Mouse (Mus musculus): ENCODE measurements around the gene Ihh. TPM values are rescaled to one million over a fixed set of nuclear protein-coding genes. Genes with fewer than 3 reads are reported as not detected.

The Ihh gene
- polyA plus RNA-seq, 1 experiment, result 0.10 TPM

DNA sequence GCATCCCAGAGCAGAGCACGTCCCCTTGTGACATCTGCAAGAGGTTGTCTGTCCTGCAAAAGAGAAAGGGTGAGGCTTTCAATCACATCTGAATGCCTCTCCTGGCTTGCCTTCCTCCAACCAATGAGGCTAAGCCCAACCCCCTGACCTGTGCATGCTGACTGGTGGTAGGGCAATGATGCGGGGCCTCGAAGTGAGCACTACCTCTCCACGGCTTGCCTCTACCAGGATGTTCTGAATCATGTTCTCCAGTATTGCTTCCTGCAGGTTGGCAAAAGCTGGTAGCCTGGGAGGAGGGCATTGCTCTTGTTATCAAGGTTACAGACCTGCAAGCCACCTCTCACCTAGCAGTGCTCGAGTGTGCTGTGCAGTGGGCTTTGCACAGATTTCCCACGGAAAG, 49.3 kb downstream of the Ihh start:
- Histone ChIP-seq H3K27me3 (replicated peaks) (peaks cover 92% of the 10 kb centered on the region), H3K4me3 (replicated peaks) (no peak overlapping the region), H3K9me3 (no peaks in the 10 kb centered on the region), H3K4me1 (no peaks in the 10 kb centered on the region; the same call in 1 of the 2 replicates), H3K36me3 (replicated peaks; ENCODE audit: low read length) (no peaks in the 10 kb centered on the region)
- no peak for TF ChIP-seq FLI1 (IDR thresholded peaks at IDR 0.05; ENCODE audit: low read length)
- no peak for TF ChIP-seq GATA1 (IDR thresholded peaks at IDR 0.05; ENCODE audit: borderline replicate concordance, low read length)

DNA sequence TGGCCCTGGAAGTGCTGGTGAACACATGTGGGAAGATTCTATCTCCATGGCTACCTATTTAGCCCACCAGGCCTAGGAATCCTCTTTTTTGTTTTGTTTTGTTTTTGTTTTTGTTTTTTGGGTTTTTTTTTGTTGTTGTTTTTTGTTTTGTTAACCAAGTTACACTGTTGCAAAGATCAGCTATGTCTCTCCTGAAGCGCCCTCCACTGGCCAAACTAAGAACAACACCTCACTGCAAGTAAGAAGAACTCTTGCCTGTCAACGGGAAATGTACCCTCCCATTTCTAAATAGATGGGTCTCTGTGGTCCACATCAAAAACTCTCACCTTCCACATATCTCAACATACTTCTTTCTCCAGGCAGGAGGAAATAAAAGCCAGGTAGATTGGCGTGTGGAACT, 49.8 kb downstream of the Ihh start:
- no peak for TF ChIP-seq GATA1 (IDR thresholded peaks at IDR 0.05; ENCODE audit: borderline replicate concordance, low read length)
- TF ChIP-seq FLI1 (IDR thresholded peaks at IDR 0.05; ENCODE audit: low read length), result no peak
- Histone ChIP-seq H3K27me3 (replicated peaks) (peaks cover 93% of the 10 kb centered on the region), H3K4me3 (replicated peaks) (no peak overlapping the region), H3K9me3 (no peaks in the 10 kb centered on the region), H3K36me3 (replicated peaks; ENCODE audit: low read length) (no peaks in the 10 kb centered on the region), H3K4me1 (no peaks in the 10 kb centered on the region; the same call in 1 of the 2 replicates)

DNA sequence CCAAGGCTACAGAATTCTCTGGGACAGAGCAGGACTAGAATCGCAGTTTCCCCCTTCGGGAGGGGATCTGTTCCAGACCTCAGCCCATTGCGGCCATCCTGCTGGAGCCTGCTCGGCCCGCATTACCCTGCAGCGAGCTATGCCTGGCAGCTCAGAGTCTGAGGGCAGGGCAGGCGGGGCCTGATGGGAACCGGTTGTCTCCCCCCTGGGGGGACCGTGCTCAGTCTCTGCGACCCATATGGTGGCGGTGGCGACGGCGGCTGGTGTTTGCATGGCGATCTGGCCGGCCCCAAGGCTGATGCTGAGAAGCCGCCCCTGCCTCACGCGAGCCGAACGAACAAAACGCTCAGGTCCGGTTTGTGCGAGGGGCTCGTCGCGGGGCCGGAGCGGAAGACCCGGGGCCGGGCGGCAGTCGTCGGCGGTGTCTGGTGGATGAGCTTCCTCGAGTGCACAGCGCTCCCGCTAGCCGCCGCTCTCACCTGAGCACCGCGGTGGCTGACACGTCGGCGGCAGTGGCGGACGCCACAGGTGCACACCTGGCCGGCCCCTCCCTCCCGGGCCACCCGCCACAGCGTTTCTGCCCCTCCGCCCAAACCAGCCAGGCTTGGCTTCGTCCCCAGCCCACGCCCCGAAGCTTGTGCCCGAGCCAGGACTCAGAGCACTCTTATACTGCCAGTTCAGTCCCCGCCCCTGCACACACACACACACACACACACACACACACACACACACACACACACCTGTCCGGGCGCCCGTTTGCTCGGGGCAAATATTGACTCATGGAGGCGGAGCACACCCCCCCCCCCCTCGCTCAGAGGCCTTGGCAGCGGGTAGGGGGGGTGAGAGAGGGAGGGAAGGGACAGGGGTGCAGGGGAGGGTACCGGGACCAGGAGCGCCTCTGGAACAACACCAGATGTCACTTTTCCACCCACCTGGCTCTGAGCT, 50.9 kb downstream of the Ihh start:
- H3K9me3 ChIP-seq, result no peaks in the 10 kb centered on the region
- TF ChIP-seq FLI1 (IDR thresholded peaks at IDR 0.05; ENCODE audit: low read length), result no peak
- TF ChIP-seq GATA1 (IDR thresholded peaks at IDR 0.05; ENCODE audit: borderline replicate concordance, low read length), result no peak
- H3K36me3 ChIP-seq (replicated peaks; ENCODE audit: low read length), result no peaks in the 10 kb centered on the region
- peaks cover 96% of the 10 kb centered on the region for H3K27me3 ChIP-seq (replicated peaks)
- no peak overlapping the region for H3K4me3 ChIP-seq (replicated peaks)
- no peaks in the 10 kb centered on the region; the same call in 1 of the 2 replicates for H3K4me1 ChIP-seq

DNA sequence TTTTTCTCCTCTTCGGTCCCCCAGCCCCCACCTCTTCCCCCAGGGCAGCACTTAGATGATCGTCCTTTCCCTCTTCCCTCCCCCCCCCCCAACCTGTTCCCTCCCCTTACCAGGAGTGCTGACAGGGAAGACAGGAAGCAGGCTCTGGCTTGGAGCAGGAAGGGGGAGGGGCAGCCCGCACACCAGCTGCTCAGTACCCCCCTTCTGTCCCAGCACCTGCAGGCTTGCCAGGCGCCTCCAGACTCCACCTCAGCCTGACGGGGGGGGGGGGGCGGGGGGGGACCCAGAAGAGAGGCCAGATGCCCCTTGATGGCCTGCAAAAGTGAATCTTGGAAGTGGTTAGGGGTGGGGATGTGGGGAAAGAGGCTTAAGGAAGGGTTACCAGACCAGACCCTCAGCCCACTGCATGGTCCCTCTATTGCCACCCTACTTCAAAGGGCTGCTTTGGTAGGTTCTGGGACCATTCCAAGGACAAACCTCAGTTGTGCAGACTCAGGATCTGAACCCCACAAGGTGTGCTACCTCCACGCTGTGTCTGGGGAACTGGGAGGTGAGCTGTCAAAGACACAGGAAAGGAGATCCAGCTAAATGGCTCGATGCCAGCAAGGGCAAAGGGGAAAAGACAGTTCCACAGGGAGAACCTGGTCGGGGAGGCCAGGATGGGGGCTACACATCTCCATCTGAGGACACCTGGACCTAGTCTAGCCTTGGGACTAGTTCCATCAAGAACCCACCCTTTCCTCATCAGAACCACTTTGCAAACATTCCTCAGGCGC, 52.6 kb downstream of the Ihh start:
- no peaks in the 10 kb centered on the region for H3K9me3 ChIP-seq
- peaks cover 94% of the 10 kb centered on the region for H3K27me3 ChIP-seq (replicated peaks)
- H3K4me1 ChIP-seq, result peaks cover under 1% of the 10 kb centered on the region

GRCm38 (mm10) chr1:74897976-74898375, 53.5 kb downstream of the Ihh start:
- Histone ChIP-seq H3K4me1 (peaks cover 9% of the 10 kb centered on the region), H3K27me3 (replicated peaks) (peaks cover 94% of the 10 kb centered on the region), H3K36me3 (replicated peaks; ENCODE audit: low read length) (no peaks in the 10 kb centered on the region), H3K4me3 (replicated peaks) (no peak overlapping the region), H3K9me3 (no peaks in the 10 kb centered on the region)
- no peak for TF ChIP-seq GATA1 (IDR thresholded peaks at IDR 0.05; ENCODE audit: borderline replicate concordance, low read length)
- TF ChIP-seq FLI1 (IDR thresholded peaks at IDR 0.05; ENCODE audit: low read length), result no peak

More for the DNA sequence above, 52.6 kb downstream of the Ihh start:
- no peak overlapping the region for H3K4me3 ChIP-seq (replicated peaks)
- TF ChIP-seq GATA1 (IDR thresholded peaks at IDR 0.05; ENCODE audit: borderline replicate concordance, low read length) (no peak), FLI1 (IDR thresholded peaks at IDR 0.05; ENCODE audit: low read length) (no peak)
- H3K36me3 ChIP-seq (replicated peaks; ENCODE audit: low read length), result no peaks in the 10 kb centered on the region

Other genes starting within 250 kb of the Ihh start
- 1.7 TPM in 1 of 2 replicates, not detected in the other for gene Cyp27a1, start 238.1 kb downstream of the Ihh start, polyA plus RNA-seq (2012; ENCODE audit: insufficient read depth, low replicate concordance)
- gene Prkag3, start 202.5 kb downstream of the Ihh start, polyA plus RNA-seq (2012; ENCODE audit: insufficient read depth, low replicate concordance), result not detected in 2 replicates
- 0.60 TPM in 1 of 2 replicates, not detected in the other for gene Wnt6, start 179.8 kb downstream of the Ihh start, polyA plus RNA-seq (2012; ENCODE audit: insufficient read depth, low replicate concordance)
- gene Wnt10a, start 160.2 kb downstream of the Ihh start, polyA plus RNA-seq (2012; ENCODE audit: insufficient read depth, low replicate concordance), result not detected in 2 replicates
- gene Cdk5r2, start 96.7 kb downstream of the Ihh start, polyA plus RNA-seq (2012; ENCODE audit: insufficient read depth, low replicate concordance), result not detected in 2 replicates
- gene Fev, start 66.3 kb downstream of the Ihh start, polyA plus RNA-seq (2012; ENCODE audit: insufficient read depth, low replicate concordance), result not detected in 2 replicates
- not detected in 2 replicates for gene Cryba2, start 58.5 kb downstream of the Ihh start, polyA plus RNA-seq (2012; ENCODE audit: insufficient read depth, low replicate concordance)
- gene Cfap65, start 16.1 kb downstream of the Ihh start, polyA plus RNA-seq (2012; ENCODE audit: insufficient read depth, low replicate concordance), result 0.02 TPM in 1 of 2 replicates, not detected in the other
- gene Nhej1, start 173.5 kb upstream of the Ihh start, polyA plus RNA-seq (2012; ENCODE audit: insufficient read depth, low replicate concordance), result 0.66 TPM in 1 of 2 replicates, not detected in the other
- gene Slc23a3, start 182.2 kb upstream of the Ihh start, polyA plus RNA-seq (2012; ENCODE audit: insufficient read depth, low replicate concordance), result not detected in 2 replicates
- gene Cnppd1, start 191.0 kb upstream of the Ihh start, polyA plus RNA-seq (2012; ENCODE audit: insufficient read depth, low replicate concordance), result 34.3 and 35.1 TPM in 2 replicates
- 42.4 and 48.9 TPM in 2 replicates for gene Retreg2, start 191.1 kb upstream of the Ihh start, polyA plus RNA-seq (2012; ENCODE audit: insufficient read depth, low replicate concordance)
- gene Zfand2b, start 217.0 kb upstream of the Ihh start, polyA plus RNA-seq (2012; ENCODE audit: insufficient read depth, low replicate concordance), result 20.4 and 28.1 TPM in 2 replicates
- 6.4 and 12.6 TPM in 2 replicates for gene Abcb6, start 228.7 kb upstream of the Ihh start, polyA plus RNA-seq (2012; ENCODE audit: insufficient read depth, low replicate concordance)
- gene Ankzf1, start 240.5 kb upstream of the Ihh start, polyA plus RNA-seq (2012; ENCODE audit: insufficient read depth, low replicate concordance), result 0.68 and 8.0 TPM in 2 replicates
- 58.1 and 99.4 TPM in 2 replicates for gene Atg9a, start 240.5 kb upstream of the Ihh start, polyA plus RNA-seq (2012; ENCODE audit: insufficient read depth, low replicate concordance)